Mouse (Mus musculus) spleen, adult 18-20 months (tissue): ENCODE results near the gene Naa35.

ENCODE experiments used
- DNase-seq, 2 experiments: peaks; one replicate each; pipeline ENCODE4 v3.0.0; 2022; ENCODE audit warnings: mixed read lengths in 2 of 2

Gene Naa35

GRCm38 (mm10) chr13:59674761-59675150, 89.7 kb downstream of the Naa35 start:
- no peak for DNase-seq

DNA sequence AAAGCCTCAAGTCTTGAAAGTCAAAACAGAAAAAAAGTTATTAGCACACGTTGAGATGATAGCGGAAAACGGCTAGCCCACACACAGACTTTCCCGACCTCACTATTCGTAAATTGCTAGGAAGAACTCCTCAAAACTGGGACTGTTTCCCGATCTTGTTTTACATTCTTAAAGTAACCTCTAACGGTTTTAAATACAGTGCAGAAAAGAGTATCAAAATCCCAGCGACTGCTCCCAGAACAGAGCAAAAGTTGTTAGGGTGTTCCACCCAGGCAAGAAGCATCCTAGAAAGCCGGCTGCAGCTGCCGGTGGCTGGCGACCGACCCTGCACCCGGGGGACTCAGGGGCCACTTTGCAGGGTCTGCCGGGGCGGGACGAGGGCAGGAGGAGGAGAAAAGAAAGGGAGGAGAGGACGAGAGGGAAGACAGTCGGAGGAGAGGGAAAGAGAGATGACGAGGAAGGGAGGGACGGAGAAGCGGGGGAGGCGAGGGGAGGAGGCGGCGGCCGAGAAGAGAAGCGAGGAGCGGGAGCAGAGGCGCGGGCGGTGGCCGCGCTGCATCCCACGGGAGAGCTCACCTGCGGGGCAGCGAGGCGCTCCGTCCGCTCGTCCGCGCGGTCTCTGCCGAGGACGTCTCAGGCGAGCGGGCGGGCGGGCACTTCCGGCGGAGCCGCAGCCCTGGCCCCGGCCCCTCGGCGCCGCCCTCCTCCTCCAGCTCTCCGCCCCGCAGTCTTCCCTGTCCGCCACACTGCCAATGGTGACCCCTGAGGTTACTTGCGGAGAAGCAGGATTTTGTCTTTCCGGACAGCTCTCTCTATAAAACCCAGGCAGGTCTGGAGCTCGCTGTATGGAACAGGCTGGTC, 90.3 kb downstream of the Naa35 start, which contains the start of gene Golm1:
Gene Golm1 (minus strand): TSS at position 661 of the 861 bp plus-strand sequence.
- DNase-seq, result peak; percentile 62 to 71

DNA sequence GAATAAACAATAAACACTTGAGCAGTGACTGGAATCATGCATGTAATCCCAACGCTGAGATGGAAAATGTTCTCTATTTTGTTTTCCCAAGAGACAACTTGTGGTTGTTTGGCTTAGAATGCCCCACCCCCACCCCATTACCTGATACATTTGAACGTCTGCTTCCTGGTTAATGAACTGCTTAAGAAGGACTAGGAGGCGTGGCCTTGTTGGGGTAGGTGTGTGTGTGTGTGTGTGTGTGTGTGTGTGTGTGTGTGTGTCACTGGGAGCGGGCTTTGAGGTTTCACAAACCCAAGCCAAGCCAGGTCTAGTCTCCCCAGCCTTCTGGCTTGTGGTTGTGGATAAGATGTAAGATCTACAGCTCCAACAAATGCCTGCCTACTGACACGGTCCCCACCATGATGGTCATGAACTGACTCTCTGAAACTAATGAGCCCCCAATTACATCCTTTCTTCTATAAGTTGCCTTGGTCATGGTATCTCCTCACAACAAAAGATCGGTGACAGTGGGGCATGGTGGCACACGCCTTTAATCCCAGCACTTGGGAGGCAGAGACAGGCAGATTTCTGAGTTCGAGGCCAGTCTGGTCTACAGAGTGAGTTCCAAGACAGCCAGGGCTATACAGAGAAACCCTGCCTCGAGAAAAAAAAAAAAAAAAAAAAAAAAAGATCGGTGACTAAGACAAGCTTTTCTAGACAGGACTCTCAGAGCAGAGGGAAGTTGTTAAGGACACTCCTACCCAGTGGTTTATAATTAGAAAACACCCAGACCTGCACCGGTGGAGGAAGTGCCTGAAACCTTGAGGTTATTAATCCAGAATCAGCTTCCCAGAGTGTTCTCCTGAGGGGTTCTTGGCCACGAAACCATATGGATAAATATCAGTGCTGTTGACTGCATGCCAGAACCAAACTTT, 91.5 kb downstream of the Naa35 start:
- no peak for DNase-seq

- no peak for DNase-seq
Measured at GRCm38 (mm10) chr13:59679306-59679705, 94.2 kb downstream of the Naa35 start.

DNA sequence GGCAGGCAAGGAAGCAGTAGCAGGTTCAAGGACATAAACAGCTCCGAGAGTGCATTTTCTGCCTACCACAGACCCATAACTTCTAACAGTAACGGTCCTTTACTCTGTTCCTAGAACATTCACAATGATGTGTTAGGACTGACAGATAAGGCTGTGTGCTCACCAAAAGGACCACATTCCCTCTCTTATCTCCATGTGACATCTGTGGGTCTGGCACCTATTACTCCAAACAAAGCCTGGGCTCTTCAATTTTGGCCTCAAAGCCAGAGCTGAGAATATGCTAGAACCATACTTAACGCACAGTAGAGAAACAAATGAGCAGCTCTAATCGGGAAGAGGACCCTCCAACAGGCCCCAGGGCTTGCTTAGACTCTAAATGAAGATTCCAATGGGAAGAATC, 94.8 kb downstream of the Naa35 start:
- DNase-seq, result no peak

- no peak for DNase-seq
Measured at GRCm38 (mm10) chr13:59682629-59683028, 97.6 kb downstream of the Naa35 start.

DNA sequence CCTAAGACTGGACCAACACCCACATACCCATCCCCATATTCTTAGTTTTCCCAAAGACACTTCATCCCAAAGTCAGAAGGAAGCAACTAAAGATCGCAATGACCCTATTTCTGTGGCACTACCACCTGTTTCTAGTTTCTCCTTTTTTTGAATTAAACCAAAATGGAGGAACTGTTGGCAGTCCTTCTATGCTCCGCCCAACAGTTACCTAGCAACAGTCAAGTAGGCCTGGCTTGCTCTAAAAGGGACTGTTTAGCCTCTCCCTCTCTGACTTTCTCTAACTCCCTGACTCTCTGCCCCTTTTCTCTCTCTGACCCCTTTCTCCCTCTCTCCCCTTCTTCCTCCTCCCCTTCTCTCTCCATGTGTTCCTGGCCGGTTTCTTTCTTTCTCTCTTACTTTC, 100.2 kb downstream of the Naa35 start:
- DNase-seq, result no peak
